Mouse (Mus musculus) A20 (cell line): ENCODE results near the gene Vmn1r45.
"Not testable (repeated sequence)": the region's sequence is repeated elsewhere in the genome, so short reads cannot be mapped to it uniquely, and the experiment has no call there.

Experiments used
- DNase-seq: peaks from one replicate; pipeline ENCODE4 v3.0.0-alpha.2; 2011; ENCODE audit warnings: low read depth, low spot score

Vmn1r45 gene

DNA sequence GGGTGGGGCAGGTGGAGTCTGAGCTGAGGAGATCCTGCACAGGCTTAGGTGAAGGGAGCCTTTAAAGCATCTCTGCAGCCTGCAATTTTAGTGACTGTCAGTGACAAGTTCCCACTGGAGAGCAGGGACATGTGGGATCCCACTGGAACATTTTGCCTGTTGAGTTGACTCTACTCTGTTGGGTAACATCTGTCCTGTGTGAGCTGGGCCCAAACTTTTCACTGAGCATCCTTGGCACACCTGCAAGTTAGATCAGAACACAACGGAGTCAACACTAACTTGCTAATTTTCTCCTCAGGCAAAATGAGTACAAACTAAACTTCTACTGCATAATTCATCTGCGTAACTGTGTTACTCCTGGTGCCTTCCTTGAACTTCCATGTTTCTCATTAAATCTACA lies at the start of gene Vmn1r45:
Gene Vmn1r45 (minus strand): TSS at position 101 of the 400 bp plus-strand sequence.
- DNase-seq, result not testable (repeated sequence)

- no peak for DNase-seq
These were observed 45.6 kb upstream of the Vmn1r45 start for GRCm38 (mm10) chr6:89985989-89986388.

- DNase-seq, result no peak
These were observed 28.6 kb upstream of the Vmn1r45 start, which contains the start of gene Vmn1r46 for GRCm38 (mm10) chr6:89969013-89969412. Vmn1r46 (plus strand) TSS chr6:89969313.

- no peak for DNase-seq
These were observed 25.9 kb upstream of the Vmn1r45 start for GRCm38 (mm10) chr6:89966341-89966740.

DNA sequence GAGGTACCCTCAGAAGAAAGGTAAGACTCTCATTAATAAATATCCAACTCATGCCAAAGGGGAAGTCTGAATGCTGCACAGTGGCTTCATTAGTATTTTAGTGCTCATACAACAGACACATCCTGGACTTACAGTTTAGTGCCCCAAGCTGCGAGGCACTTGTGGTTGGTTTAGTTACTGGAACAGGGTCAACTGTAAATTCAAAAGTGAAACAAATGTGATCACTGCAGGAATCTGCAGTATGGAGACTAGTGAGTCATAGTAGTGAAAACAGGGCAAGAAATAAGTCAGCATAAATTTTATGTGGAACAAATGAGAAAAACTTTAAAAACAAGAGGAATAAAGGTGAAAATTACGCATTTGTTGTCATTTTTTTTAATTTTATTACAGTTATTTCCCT lies 13.2 kb upstream of the Vmn1r45 start:
- no peak for DNase-seq

DNA sequence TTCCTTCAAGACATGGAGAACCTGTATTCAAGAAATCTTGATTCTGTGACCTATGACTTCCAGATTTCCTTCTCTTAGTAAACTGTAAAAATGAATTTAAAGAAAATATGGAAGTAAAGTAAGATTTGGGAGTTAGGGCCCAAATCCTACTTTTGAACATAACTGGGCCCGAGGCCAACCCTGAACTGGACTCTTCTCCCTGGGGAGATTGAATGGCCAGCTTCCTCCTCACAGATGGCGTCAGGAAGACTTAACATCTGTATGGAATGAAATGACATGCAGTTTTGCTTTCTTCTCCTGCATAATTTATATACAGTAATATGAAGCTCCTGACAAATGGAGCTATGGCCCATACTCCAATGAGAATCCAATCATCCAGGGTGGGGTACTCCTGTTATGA lies 528 bp upstream of the Vmn1r45 start:
- no peak for DNase-seq

DNA sequence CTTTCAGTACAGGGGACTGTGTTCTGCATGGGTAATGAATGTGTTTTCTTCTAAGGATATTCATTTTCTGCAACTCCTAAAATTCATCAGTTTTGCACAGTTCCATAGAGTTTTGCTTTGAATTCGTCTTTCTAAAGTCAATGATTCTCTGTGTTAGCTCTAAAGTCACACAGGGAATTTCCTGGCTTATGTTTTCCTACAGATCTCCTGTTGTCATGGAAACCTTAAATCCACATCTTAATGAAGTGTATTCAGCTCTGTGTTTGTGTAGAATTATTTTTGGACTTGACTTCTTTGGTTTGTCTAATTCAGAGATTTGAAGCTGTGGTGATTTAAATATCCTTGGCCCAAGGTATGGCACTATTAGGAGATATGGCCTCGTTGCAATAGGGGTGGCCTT lies 56.6 kb downstream of the Vmn1r45 start:
- no peak for DNase-seq

DNA sequence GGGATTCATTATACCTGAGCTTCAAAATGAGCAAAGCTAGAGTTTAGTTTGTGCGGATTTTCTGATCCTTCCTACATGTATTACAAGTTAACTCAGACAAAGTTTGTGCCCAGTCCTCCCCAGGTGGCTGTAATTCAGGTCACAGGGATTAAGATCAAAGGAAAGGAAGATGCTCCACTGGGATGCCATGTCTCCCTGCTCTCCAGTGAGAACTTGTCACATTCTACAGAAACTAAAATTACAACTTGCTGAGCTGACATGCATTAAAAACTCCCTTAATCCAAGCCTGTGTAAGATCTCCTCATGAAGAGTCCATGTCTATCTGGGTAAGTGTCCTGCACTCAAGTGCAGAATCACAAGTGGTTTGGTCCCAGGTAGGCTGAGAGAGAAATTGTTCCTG lies 57.0 kb downstream of the Vmn1r45 start, which contains the start of gene Vmn1r44:
Gene Vmn1r44 (plus strand): TSS at position 301 of the 400 bp plus-strand sequence.
- no peak for DNase-seq
